Mouse (Mus musculus) cortical plate, adult 2 months (tissue): ENCODE measurements around the gene Habp4.

ENCODE experiments used
- CTCF ChIP-seq: fragments of 200-500 bp; IDR thresholded peaks from 2 replicates; pipeline ENCODE4 v1.5.1; 2011; ENCODE audit warnings: mild to moderate bottlenecking, control low read depth, low read length; ENCODE audit not compliant: insufficient read depth; ENCODE audit errors: extremely low read depth
- POLR2A ChIP-seq: fragments of 200-500 bp; IDR thresholded peaks from 2 replicates; pipeline ENCODE4 v1.6.1; 2011; ENCODE audit warnings: mild to moderate bottlenecking, low read length, control low read depth; ENCODE audit not compliant: insufficient read depth; ENCODE audit errors: extremely low read depth

- no peak for TF ChIP-seq CTCF
- TF ChIP-seq POLR2A: no peak
These were observed 440 bp downstream of the Habp4 start for GRCm38 (mm10) chr13:64161916-64162611.
